Mouse (Mus musculus) midbrain, embryonic 12.5 days (tissue): ENCODE results near the gene Slc8a2. TPM values are rescaled to one million over a fixed set of nuclear protein-coding genes. Genes with fewer than 3 reads are reported as not detected.

ENCODE experiments used
- ATAC-seq: fragments of 200-750 bp; cut with Nextera tagmentation; 2 replicates; pipeline ENCODE4 v1.8.0; 2017; ENCODE audit warnings: low read depth, moderate TSS enrichment, moderate library complexity; ENCODE audit not compliant: low FRiP score
- H3K27ac ChIP-seq: fragments of 300-500 bp; sonication (generic); replicated peaks from 2 replicates; pipeline ENCODE4 v1.5.1; 2016; ENCODE audit warnings: mild to moderate bottlenecking
- H3K27me3 ChIP-seq: fragments of 300-500 bp; sonication (generic); 2 replicates; pipeline ENCODE4 v1.6.1; 2016; ENCODE audit warnings: mild to moderate bottlenecking
- H3K36me3 ChIP-seq: fragments of 300-500 bp; sonication (generic); 2 replicates; pipeline ENCODE4 v1.6.1; 2016
- H3K4me1 ChIP-seq: fragments of 300-500 bp; sonication (generic); 2 replicates; pipeline ENCODE4 v1.6.1; 2016
- H3K4me2 ChIP-seq: fragments of 300-500 bp; sonication (generic); replicated peaks from 2 replicates; pipeline ENCODE4 v1.6.1; 2016; ENCODE audit warnings: mild to moderate bottlenecking, moderate library complexity
- H3K4me3 ChIP-seq: fragments of 300-500 bp; sonication (generic); 2 replicates; pipeline ENCODE4 v1.5.1; 2016; ENCODE audit warnings: mild to moderate bottlenecking
- H3K9ac ChIP-seq: fragments of 300-500 bp; sonication (generic); replicated peaks from 2 replicates; pipeline ENCODE4 v1.6.1; 2016; ENCODE audit warnings: mild to moderate bottlenecking, moderate library complexity
- H3K9me3 ChIP-seq: fragments of 300-500 bp; sonication (generic); 2 replicates; pipeline ENCODE4 v1.6.1; 2016; ENCODE audit warnings: mild to moderate bottlenecking
- WGBS: fragments of 180-500 bp; shearing (Covaris S2); methylation state at CpG from one replicate; pipeline ENCODE4 v1.1.7; 2016; 5-methylcytosine and 5-hydroxymethylcytosine counted together
- polyA plus RNA-seq: library from polyadenylated mRNA; unstranded; fragments of >200 nt; fragmentation: Nextera tagmentation; extraction: Ambion mirVana; gene quantifications from 2 replicates; pipeline ENCODE4 v1.2.1, GENCODE M21; 2016

Slc8a2 gene
- polyA plus RNA-seq, 1 experiment from 2014 or later = 0.55 TPM

DNA sequence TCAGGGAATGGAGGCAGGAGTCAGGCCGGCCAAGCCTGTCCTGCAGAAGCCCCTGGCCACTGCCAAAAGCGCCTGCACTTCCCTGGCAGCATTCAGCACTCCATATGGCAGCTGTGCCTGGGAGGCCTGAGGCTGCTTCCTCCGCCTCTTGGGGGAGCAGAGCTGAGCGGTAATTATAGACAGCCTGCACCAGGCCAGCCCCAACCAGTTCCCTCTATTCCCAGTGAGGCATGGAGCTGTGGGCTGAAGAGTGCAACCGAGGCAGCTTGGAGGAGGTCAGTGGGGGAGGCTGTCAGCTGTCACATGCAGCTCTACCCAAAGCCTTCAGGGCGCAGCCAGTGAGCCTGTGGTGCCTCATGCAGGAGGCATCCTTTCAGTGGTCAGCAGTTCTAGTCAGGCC lies 25.9 kb upstream of the Slc8a2 start:
- Histone ChIP-seq H3K9me3 (no peaks in the 10 kb centered on the region), H3K9ac (no peak overlapping the region), H3K36me3 (peaks cover 46% of the 10 kb centered on the region), H3K27ac (peak overlapping the region; percentile 54), H3K4me1 (peaks cover 25% of the 10 kb centered on the region), H3K4me2 (no peak overlapping the region), H3K27me3 (no peaks in the 10 kb centered on the region), H3K4me3 (no peak overlapping the region)
- WGBS = 72% methylated on average over 6 of the region's 6 CpGs
- peak; percentile 53 for ATAC-seq

DNA sequence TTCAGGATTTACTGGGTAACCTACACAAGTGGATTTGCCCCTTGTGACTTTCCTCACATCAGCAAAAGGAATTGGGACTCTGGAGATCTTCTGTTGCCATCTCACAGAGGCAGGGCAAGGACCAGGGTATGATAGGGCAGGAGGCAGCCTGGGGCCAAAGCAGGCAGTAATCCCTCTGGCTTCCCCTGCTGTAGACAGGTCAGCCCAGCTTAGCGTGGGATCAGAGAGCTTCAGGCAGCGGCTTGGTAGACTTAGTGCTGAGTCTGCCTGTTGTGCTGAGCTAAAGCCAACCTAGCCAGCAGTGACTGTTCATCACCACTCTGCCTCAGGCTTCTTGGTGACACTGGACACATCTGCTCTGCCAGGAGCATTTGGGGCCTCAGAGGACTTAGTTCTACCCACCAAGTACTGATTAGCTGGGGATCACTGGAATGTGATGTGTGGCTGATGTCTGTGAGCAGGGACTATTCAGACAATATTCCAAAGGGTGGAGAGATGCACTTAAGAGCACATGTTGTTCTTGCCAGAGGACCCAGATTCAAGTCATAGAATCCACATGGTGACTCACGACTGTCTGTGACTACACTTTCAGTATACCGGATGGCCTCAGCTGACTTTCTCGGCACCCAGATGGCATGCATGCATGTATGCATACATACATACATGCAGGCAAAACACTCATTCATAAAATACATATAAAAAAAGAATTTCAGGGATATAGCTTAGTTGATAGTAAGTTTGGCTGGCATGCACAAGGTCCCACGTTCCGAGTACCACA lies 24.8 kb upstream of the Slc8a2 start:
- Histone ChIP-seq H3K4me2 (no peak overlapping the region), H3K4me1 (peaks cover 15% of the 10 kb centered on the region), H3K27ac (no peak overlapping the region), H3K27me3 (no peaks in the 10 kb centered on the region), H3K4me3 (no peak overlapping the region), H3K36me3 (peaks cover 55% of the 10 kb centered on the region), H3K9ac (no peak overlapping the region), H3K9me3 (no peaks in the 10 kb centered on the region)
- ATAC-seq = no peak
- WGBS = 92% methylated on average over 7 of the region's 7 CpGs

DNA sequence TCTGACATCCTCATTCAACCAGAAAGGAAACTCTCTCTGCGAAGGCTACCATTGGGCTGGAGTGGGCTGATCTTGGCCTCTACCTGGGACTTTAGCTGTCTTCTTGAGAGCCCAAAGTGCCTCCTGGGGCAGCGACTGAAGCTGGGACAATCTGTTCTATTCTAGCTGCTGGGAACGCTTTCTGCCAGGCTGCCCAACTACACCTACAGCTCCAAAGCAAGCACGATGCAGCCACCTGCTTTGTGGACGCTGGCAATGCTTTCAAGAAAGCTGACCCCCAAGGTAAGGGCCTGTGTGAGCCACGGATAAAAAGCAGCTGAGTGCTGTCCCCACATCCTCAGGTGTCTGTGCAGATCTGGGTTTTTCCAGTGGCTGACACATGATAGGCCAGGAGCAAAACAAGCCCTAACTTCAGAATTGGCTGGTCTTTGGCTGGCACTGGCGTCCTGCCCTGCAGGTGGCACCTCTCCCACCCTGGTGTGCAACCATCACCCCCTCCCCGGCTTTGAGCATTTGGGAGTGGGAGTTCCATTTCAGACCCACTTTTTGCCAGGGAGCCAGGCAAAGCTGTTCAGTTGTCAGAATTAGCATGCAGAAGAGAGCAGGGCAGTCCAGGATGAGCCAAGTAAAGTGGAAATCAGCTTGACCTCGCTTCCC lies 20.6 kb upstream of the Slc8a2 start:
- Histone ChIP-seq H3K9ac (no peak overlapping the region), H3K4me1 (no peaks in the 10 kb centered on the region), H3K36me3 (peaks cover 80% of the 10 kb centered on the region), H3K4me3 (no peak overlapping the region), H3K27me3 (no peaks in the 10 kb centered on the region), H3K9me3 (no peaks in the 10 kb centered on the region), H3K4me2 (no peak overlapping the region), H3K27ac (no peak overlapping the region)
- WGBS = 92% methylated on average over 9 of the region's 9 CpGs
- ATAC-seq = no peak

DNA sequence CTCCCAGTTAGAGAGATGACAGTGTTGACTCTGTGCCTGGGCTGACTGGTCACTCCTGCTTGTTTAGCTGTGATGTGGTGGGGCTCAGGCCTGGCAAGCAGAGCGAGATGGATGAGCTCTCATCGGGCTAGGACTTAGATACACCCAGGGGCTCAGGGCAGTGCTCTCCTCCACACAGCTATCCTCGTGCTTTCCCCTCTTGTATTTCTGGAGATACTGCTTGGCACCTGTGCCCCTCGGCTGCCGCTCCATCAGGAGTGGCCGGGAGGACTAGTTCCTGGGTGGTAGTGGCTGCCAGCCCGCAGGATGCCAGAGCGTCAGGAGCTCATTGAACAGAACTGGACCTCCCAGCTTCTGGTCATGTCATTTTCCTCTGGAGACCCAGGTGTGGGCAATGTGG lies 19.5 kb upstream of the Slc8a2 start:
- Histone ChIP-seq H3K27ac (no peak overlapping the region), H3K4me2 (no peak overlapping the region), H3K27me3 (no peaks in the 10 kb centered on the region), H3K4me1 (no peaks in the 10 kb centered on the region), H3K4me3 (no peak overlapping the region), H3K36me3 (peaks cover 84% of the 10 kb centered on the region), H3K9me3 (no peaks in the 10 kb centered on the region), H3K9ac (no peak overlapping the region)
- ATAC-seq = no peak
- 94% methylated on average over 8 of the region's 8 CpGs for WGBS

DNA sequence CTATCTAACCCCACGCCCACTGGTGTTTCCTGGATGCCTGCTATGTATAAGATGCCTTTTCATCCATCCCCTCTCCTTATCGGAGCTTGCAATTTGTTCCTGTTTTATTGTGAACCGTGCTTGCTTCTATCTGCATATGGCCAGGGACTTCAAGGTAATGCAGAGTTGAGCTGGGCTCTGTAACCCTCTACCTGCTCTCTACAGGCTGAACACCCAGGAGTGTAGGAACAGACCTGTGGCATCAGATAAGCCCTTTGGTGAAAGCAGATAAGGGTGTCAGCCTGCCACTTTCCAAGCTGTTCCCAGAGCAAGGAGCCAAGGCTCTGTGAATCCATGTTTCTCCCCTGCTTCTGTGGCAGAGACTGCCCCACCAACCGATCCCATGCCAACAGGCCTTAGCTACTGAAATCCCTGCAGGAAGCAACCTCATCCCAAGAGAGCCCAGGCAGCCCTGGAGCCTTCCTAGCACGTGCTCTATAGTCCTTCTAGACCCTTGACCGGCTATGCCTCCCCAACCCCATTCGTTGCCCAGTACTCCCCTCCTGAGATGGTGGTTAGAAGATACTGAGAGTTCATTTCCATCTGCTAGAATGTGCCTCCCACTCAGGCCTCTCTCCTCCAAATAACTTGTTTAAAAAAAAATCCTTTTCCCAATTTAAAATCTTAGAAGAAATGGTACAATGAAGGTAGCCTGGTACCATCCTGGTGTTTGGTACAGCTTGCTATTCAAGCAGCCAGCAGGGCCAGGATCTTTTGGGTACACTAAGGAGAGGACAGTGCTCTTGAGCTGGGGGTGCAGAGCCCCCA lies 18.1 kb upstream of the Slc8a2 start:
- no peak for ATAC-seq
- Histone ChIP-seq H3K36me3 (peaks cover 96% of the 10 kb centered on the region), H3K9me3 (no peaks in the 10 kb centered on the region), H3K4me1 (no peaks in the 10 kb centered on the region), H3K9ac (no peak overlapping the region), H3K4me3 (no peak overlapping the region), H3K4me2 (no peak overlapping the region), H3K27me3 (no peaks in the 10 kb centered on the region), H3K27ac (no peak overlapping the region)
- WGBS = 93% methylated on average over 7 of the region's 7 CpGs

DNA sequence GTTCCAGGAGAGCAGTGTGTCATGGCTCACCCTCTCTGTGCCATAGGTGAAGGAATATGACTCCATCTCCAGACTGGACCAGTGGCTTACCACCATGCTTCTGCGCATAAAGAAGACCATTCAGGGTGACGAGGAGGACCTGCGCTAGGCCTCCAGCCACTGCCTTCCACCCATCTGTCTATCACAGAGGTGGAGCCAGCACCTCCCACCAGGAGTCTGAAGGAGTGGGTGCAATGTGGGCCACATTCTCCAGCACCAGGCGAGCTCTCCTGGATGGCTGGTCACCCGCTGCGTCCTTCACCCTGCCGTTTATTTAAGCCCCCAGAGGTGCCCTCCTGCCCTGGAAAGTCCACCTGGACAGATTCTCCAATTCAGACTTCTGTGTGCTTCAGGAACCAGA lies 13.2 kb upstream of the Slc8a2 start:
- Histone ChIP-seq H3K9me3 (no peaks in the 10 kb centered on the region), H3K27ac (no peak overlapping the region), H3K4me3 (no peak overlapping the region), H3K9ac (no peak overlapping the region), H3K4me2 (no peak overlapping the region), H3K4me1 (peaks cover 11% of the 10 kb centered on the region), H3K36me3 (peaks cover 64% of the 10 kb centered on the region), H3K27me3 (no peaks in the 10 kb centered on the region)
- ATAC-seq = no peak
- 97% methylated on average over 7 of the region's 7 CpGs for WGBS

DNA sequence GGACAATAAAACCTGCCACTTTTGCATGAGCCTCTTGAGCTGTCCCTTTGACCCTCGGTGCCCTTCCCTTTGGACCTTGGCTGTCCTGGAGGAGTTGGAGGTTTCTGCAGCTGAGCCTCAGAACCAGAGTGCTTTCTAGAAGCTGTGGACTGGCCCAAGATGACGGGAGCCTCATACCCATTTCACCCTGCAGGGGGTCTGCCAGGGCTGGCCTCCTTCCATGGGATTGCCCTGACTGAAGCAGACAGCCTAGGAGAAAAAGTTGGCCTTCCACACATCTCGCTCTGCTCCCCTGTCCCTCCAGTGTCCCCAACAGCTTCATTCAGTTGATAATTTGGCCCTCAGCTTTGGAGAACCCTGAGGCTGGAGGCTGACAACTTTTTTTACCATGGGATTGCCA lies 12.5 kb upstream of the Slc8a2 start:
- no peaks in the 10 kb centered on the region for H3K27me3 ChIP-seq
- no peak for ATAC-seq
- no peak overlapping the region for H3K27ac ChIP-seq
- H3K4me3 ChIP-seq = no peak overlapping the region
- H3K36me3 ChIP-seq = peaks cover 58% of the 10 kb centered on the region
- WGBS = 87% methylated on average over 3 of the region's 3 CpGs
- H3K4me1 ChIP-seq = peaks cover 11% of the 10 kb centered on the region
- H3K9me3 ChIP-seq = no peaks in the 10 kb centered on the region
- no peak overlapping the region for H3K4me2 ChIP-seq
- H3K9ac ChIP-seq = no peak overlapping the region

DNA sequence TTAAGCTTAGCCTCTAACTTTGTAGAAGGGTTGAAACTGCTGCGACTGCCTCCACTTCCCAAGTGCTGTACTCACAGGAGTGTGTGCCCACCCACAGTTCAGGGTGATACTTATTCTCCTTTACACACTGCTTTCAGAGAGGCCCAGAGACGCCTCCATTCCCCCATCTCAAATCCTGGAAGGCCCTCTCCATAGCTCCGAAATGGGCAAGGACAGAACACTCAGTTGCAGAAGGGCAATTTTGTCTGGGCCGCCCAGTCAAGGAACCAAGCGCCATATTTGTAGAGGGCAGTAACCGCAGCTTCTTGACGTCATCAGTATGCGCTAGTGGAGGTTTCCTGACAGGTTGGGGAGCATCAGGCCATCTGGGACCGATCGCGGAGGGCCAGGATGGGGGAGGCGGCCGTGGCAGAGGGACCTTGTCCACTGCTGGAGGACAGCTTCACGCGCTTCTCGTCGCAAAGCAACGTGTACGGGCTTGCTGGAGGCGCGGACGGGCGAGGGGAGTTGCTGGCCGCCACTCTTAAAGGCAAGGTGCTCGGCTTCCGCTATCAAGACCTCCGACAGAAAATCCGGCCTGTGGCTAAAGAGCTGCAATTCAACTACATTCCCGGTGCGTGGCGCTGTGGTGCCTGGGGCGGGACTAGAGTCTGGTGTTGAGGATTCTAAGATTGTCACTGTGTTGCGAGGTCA lies 9.9 kb upstream of the Slc8a2 start, which contains the start of gene Kptn:
Gene Kptn, plus strand, starts transcription at position 327 of the 693 bp plus-strand sequence.
- H3K9me3 ChIP-seq = no peaks in the 10 kb centered on the region
- H3K27me3 ChIP-seq = no peaks in the 10 kb centered on the region
- H3K9ac ChIP-seq = peak within 1 kb of the TSS; percentile 66
- H3K4me1 ChIP-seq = peaks cover 11% of the 10 kb centered on the region
- H3K4me2 ChIP-seq = peak within 1 kb of the TSS; percentile 63
- H3K36me3 ChIP-seq = peaks cover 31% of the 10 kb centered on the region
- peak within 1 kb of the TSS; percentile 91 for H3K27ac ChIP-seq
- ATAC-seq = peak; percentile 84
- H3K4me3 ChIP-seq = peak within 1 kb of the TSS; percentile 70
- 1% methylated on average over 33 of the region's 33 CpGs for WGBS

DNA sequence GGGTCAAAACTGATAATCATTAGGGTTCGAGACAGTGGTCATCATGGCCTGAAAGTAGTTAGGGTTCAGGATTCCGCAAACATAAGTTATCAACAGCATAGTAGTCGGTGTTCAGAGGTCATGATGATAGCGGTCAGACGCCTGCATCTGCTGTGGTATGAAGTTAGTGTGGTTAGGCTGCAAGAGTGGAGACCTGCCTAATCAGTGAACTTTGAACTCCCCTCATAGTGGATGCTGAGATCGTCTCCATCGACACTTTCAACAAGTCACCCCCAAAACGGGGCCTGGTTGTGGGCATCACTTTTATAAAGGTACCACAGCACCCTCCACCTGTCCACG lies 9.4 kb upstream of the Slc8a2 start:
- peak overlapping the region; percentile 70 for H3K4me3 ChIP-seq
- peaks cover 11% of the 10 kb centered on the region for H3K4me1 ChIP-seq
- no peak; the same call in none of the 2 replicates for ATAC-seq
- no peaks in the 10 kb centered on the region for H3K27me3 ChIP-seq
- H3K4me2 ChIP-seq = peak overlapping the region; percentile 63
- H3K9me3 ChIP-seq = no peaks in the 10 kb centered on the region
- WGBS = 47% methylated on average over 9 of the region's 9 CpGs
- peaks cover 27% of the 10 kb centered on the region for H3K36me3 ChIP-seq
- H3K9ac ChIP-seq = 0 out of 2 replicates have a peak overlapping the region, but pooled peaks have one; percentile 66
- H3K27ac ChIP-seq = no peak overlapping the region; the same call in 1 of the 2 replicates

DNA sequence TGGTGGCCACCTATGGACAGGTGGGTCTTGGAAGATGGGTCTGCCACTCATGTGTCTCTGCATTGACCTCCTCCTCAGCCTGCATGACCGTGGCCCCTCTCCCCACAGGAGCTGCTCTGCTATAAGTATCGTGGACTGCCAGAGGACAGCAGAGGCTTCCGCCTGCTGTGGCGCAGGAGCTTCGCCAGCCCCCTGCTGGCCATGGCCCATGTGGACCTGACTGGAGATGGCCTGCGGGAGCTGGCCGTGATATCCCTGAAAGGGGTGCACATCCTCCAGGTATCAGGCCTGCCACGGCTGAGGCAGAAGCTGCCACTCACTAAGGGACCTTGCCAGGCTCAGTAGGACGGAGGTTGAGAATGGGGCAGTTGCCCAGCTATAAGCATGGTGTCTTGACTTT lies 3.8 kb upstream of the Slc8a2 start:
- Histone ChIP-seq H3K27ac (no peak overlapping the region), H3K36me3 (0 out of 2 replicates have a peak, but pooled peaks cover 16% of the 10 kb centered on the region), H3K27me3 (no peaks in the 10 kb centered on the region), H3K9ac (no peak overlapping the region), H3K9me3 (no peaks in the 10 kb centered on the region), H3K4me1 (peaks cover 15% of the 10 kb centered on the region), H3K4me3 (no peak overlapping the region), H3K4me2 (no peak overlapping the region)
- ATAC-seq = no peak
- 86% methylated on average over 9 of the region's 9 CpGs for WGBS

DNA sequence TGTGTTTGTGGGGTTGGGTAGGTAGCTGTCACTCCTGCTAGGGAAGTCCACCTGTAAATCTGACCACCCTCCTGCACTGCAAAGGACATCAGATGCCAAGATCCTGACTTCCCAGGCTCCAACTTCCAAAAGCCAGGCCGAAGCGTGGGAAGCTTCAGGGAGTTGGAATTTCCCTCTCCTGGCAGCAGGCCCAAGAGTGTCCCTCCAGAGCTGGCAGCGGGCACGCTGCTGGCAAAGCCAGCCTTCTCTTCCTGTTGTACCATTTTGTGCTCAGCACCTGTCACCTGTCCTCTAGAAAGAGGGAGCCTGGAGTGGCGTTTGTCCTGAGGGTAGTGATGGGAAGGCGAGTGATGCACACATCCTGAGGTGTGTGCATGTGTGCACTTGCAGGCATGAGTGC lies 1.3 kb upstream of the Slc8a2 start:
- Histone ChIP-seq H3K9me3 (no peaks in the 10 kb centered on the region), H3K4me1 (peaks cover 41% of the 10 kb centered on the region), H3K27ac (no peak overlapping the region), H3K4me3 (no peak overlapping the region), H3K27me3 (no peaks in the 10 kb centered on the region), H3K36me3 (0 out of 2 replicates have a peak, but pooled peaks cover 16% of the 10 kb centered on the region), H3K9ac (no peak overlapping the region), H3K4me2 (no peak overlapping the region)
- 95% methylated on average over 6 of the region's 6 CpGs for WGBS
- ATAC-seq = no peak
